Mouse (Mus musculus) 3134 (cell line): ENCODE results near the gene Hccs.
"Not testable (repeated sequence)": the region's sequence is repeated elsewhere in the genome, so short reads cannot be mapped to it uniquely, and the experiment has no call there.

Experiments
- DNase-seq: peaks from one replicate; pipeline ENCODE4 v3.0.0-alpha.2; 2011; ENCODE audit warnings: low spot score; ENCODE audit not compliant: insufficient read length; ENCODE audit errors: extremely low read depth

Hccs gene

GRCm38 (mm10) chrX:169319945-169320667, at the start of gene Hccs:
Hccs (minus strand) TSS chrX:169320372.
- peak; percentile 97 for DNase-seq

- DNase-seq, result no peak
Observed at GRCm38 (mm10) chrX:169357146-169357772, 37.1 kb upstream of the Hccs start.

- no peak for DNase-seq
Observed at GRCm38 (mm10) chrX:169338213-169338612, 18.0 kb upstream of the Hccs start.

- no peak for DNase-seq
Observed at GRCm38 (mm10) chrX:169337559-169337958, 17.4 kb upstream of the Hccs start.

GRCm38 (mm10) chrX:169332264-169332663, 12.1 kb upstream of the Hccs start:
- DNase-seq, result no peak

- DNase-seq, result no peak
Observed at GRCm38 (mm10) chrX:169325929-169326595, 5.9 kb upstream of the Hccs start.

GRCm38 (mm10) chrX:169320668-169321005, 465 bp upstream of the Hccs start:
- not testable (repeated sequence) for DNase-seq

- DNase-seq, result peak; percentile 3
Observed at GRCm38 (mm10) chrX:169319066-169319760, 959 bp downstream of the Hccs start.

GRCm38 (mm10) chrX:169308559-169308958, 11.6 kb downstream of the Hccs start:
- no peak for DNase-seq

- DNase-seq, result peak; percentile 1
Observed at GRCm38 (mm10) chrX:169303945-169304344, 16.2 kb downstream of the Hccs start.

- DNase-seq, result no peak
Observed at GRCm38 (mm10) chrX:169302271-169303045, 17.7 kb downstream of the Hccs start.

- peak; percentile 18 for DNase-seq
Observed at GRCm38 (mm10) chrX:169299579-169299978, 20.6 kb downstream of the Hccs start.

GRCm38 (mm10) chrX:169263433-169264172, 56.6 kb downstream of the Hccs start:
- no peak for DNase-seq

- DNase-seq, result no peak
Observed at GRCm38 (mm10) chrX:169262212-169262611, 58.0 kb downstream of the Hccs start.

- no peak for DNase-seq
Observed at GRCm38 (mm10) chrX:169261034-169261433, 59.1 kb downstream of the Hccs start.

GRCm38 (mm10) chrX:169256741-169257140, 63.4 kb downstream of the Hccs start:
- no peak for DNase-seq

- DNase-seq, result no peak
Observed at GRCm38 (mm10) chrX:169255915-169256314, 64.3 kb downstream of the Hccs start.

- DNase-seq, result no peak
Observed at GRCm38 (mm10) chrX:169222357-169223062, 97.7 kb downstream of the Hccs start.

GRCm38 (mm10) chrX:169220064-169220463, 100.1 kb downstream of the Hccs start:
- DNase-seq, result no peak
